Mouse (Mus musculus) forebrain, embryonic 15.5 days (tissue): ENCODE results near the gene Apex1. TPM values are rescaled to one million over a fixed set of nuclear protein-coding genes. Genes with fewer than 3 reads are reported as not detected.

Source experiments
- ATAC-seq: fragments of 200-750 bp; cut with Nextera tagmentation; replicated peaks from 2 replicates; pipeline ENCODE4 v1.8.0; 2017; ENCODE audit warnings: mild to moderate bottlenecking, moderate TSS enrichment, moderate library complexity
- H3K27ac ChIP-seq: fragments of 300-500 bp; sonication (generic); replicated peaks from 2 replicates; pipeline ENCODE4 v1.5.1; 2015; ENCODE audit warnings: mild to moderate bottlenecking, inconsistent platforms
- H3K27me3 ChIP-seq: fragments of 300-500 bp; sonication (generic); 2 replicates; pipeline ENCODE4 v1.6.1; 2015; ENCODE audit warnings: inconsistent platforms
- H3K36me3 ChIP-seq: fragments of 300-500 bp; sonication (generic); 2 replicates; pipeline ENCODE4 v1.6.1; 2015; ENCODE audit warnings: mild to moderate bottlenecking, inconsistent platforms
- H3K4me1 ChIP-seq: fragments of 300-500 bp; sonication (generic); 2 replicates; pipeline ENCODE4 v1.6.1; 2015; ENCODE audit warnings: inconsistent platforms
- H3K4me2 ChIP-seq: fragments of 300-500 bp; sonication (generic); replicated peaks from 2 replicates; pipeline ENCODE4 v1.6.1; 2015; ENCODE audit warnings: mild to moderate bottlenecking, inconsistent platforms
- H3K4me3 ChIP-seq: fragments of 300-500 bp; sonication (generic); 2 replicates; pipeline ENCODE4 v1.5.1; 2015; ENCODE audit warnings: mild to moderate bottlenecking, inconsistent platforms
- H3K9ac ChIP-seq: fragments of 300-500 bp; sonication (generic); replicated peaks from 2 replicates; pipeline ENCODE4 v1.6.1; 2015; ENCODE audit warnings: mild to moderate bottlenecking, inconsistent platforms
- H3K9me3 ChIP-seq: fragments of 300-500 bp; sonication (generic); 2 replicates; pipeline ENCODE4 v1.6.1; 2016; ENCODE audit warnings: inconsistent platforms
- WGBS: fragments of 180-500 bp; shearing (Covaris S2); methylation state at CpG from one replicate; pipeline ENCODE4 v1.1.7; 2015; ENCODE audit warnings: mixed read lengths; 5-methylcytosine and 5-hydroxymethylcytosine counted together
- polyA plus RNA-seq: library from polyadenylated mRNA; unstranded; fragments of >200 nt; fragmentation: Nextera tagmentation; extraction: Ambion mirVana; gene quantifications from 2 replicates; pipeline ENCODE4 v1.2.1, GENCODE M21; 2015

Gene Apex1
- polyA plus RNA-seq = 286 and 308 TPM in 2 replicates

DNA sequence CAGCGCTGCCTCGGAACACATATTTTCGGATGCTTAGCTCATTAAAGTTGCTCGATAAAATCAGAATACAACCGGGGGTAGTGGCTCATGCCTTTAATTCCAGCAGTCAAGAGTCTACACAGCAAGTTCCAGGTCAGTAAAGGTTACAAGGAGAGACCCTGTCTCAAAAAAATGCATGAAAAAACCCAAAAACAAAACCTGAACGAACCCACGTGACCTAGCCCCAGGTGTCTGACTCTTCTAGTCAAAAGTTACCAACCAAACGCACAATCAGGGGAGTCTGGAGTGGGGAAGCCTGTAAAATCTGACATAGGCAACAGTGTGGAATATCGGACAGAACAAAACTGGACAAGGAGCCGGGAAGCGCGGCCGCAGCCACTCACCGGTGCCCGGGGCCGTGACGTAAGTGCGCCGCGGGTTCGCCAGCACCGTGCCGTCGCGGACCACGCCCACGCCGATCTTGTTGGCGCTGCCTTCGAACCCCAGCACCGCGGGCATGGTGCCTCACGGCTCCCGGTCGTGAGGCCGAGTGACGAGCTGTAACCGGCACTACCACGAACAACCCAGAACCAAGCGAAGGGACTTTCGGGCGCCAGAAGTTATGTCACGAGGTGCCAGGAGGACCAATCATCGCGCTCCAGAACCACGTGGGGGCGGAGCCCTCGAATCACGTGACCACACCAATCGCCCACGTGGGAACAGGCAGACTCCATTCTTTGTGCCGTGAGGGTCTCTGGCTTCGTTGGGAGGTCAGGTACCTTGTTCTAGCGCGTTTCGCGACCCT lies at the start of gene Apex1, which contains the start of gene Osgep:
Gene Apex1 (plus strand): TSS at position 688 of the 784 bp plus-strand sequence.
Gene Osgep (minus strand): TSS at position 613 of the 784 bp plus-strand sequence.
- peak; percentile 95 for ATAC-seq
- Histone ChIP-seq H3K4me2 (peak within 1 kb of the TSS; percentile 91), H3K27ac (peak within 1 kb of the TSS; percentile 93), H3K27me3 (no peaks in the 10 kb centered on the region), H3K9me3 (no peaks in the 10 kb centered on the region), H3K4me3 (peak within 1 kb of the TSS; percentile 95), H3K4me1 (peaks cover 35% of the 10 kb centered on the region), H3K9ac (peak within 1 kb of the TSS; percentile 93), H3K36me3 (peaks cover 35% of the 10 kb centered on the region)
- under 1% methylated on average over 57 of the region's 57 CpGs for WGBS

DNA sequence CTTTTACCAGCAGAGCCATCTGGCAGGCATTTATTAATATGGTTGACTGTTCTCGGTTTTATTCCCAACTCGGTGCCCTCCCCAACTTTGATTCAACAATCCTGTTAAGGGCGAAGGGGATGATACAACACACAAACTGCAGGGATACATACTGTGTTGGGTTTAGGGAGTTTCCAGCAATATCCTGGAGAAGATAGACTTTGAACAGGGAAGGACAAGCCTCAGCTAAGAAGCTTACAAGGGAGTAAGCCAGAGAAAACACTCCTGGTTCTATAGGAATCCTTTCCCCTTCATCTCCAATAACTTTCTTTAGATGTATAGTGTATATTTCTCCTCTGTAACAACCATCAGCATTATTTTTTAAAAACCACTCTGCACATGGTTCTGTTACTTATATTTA lies 49.6 kb upstream of the Apex1 start:
- Histone ChIP-seq H3K9ac (no peak overlapping the region), H3K4me3 (no peak overlapping the region), H3K4me1 (peaks cover 5% of the 10 kb centered on the region), H3K9me3 (no peaks in the 10 kb centered on the region), H3K27me3 (no peaks in the 10 kb centered on the region), H3K27ac (no peak overlapping the region), H3K36me3 (no peaks in the 10 kb centered on the region), H3K4me2 (no peak overlapping the region)
- no peak for ATAC-seq
- WGBS = 86% methylated on average over 3 of the region's 3 CpGs

DNA sequence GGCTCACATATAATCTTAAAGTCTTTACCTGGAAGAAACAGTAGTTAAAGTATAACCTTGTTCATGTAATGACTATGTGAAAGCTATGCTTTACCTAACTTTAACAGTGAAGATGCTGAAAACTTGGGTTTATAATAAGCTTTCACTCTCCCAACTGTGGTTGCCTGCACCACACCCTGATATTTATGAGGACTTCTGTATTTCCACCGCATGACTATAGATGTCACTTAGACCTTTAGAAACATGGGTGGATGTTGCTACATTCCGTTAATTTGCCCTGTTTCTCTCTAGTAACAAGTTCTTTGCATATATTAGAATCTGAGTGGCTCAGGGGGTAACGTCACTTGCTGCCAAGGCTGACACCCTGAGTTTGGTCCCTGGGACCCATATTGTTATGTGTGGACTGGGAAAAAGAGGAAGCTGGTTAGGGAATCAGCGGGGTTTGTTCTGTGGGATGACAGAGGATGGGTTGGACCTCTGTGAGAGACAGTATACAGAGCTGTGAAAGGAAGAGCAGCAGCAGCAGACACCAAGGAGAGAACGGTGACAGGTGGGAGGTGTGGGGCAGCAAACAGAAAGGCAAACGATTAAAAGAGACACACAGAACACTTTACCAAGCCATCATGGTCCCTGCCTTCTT lies 49.1 kb upstream of the Apex1 start:
- no peaks in the 10 kb centered on the region for H3K36me3 ChIP-seq
- no peak overlapping the region for H3K9ac ChIP-seq
- 81% methylated on average over 6 of the region's 6 CpGs for WGBS
- no peak overlapping the region for H3K4me3 ChIP-seq
- no peak for ATAC-seq
- H3K27ac ChIP-seq = no peak overlapping the region
- H3K27me3 ChIP-seq = no peaks in the 10 kb centered on the region
- H3K9me3 ChIP-seq = no peaks in the 10 kb centered on the region
- H3K4me2 ChIP-seq = no peak overlapping the region
- H3K4me1 ChIP-seq = peaks cover 2% of the 10 kb centered on the region

DNA sequence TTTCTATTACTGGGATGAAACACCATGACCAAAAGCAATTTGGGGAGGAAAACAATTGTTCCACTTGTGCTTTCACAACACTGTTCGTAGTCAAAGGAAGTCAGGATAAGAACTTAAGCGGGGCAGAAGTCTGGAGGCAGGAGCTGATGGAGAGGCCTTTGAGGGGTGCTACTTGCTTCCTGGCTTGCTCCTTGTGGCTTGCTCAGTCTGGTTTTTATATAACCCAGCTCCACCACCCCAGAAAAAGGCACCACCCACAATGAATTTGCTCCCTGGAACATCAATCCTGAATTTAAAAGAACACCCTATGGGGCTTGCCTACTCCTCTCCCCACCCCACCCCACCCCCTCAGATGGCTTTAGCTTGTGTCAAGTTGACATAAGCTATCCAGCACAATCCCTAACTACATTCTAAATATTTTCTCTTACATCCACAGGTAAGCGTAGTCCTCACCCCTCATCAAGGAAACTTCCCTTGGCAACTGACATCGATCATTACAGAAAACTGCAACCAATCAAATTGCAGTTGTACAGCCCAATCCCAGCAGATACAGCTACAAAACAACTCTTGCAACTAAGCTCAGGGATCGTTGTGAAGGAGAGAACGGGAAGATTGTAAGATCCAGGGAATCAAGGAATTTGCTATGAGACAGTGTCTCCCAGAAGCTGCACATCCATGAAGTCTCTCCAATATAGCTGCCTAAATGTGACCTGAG lies 48.4 kb upstream of the Apex1 start:
- Histone ChIP-seq H3K27me3 (no peaks in the 10 kb centered on the region), H3K9me3 (no peaks in the 10 kb centered on the region), H3K4me2 (no peak overlapping the region), H3K9ac (no peak overlapping the region), H3K27ac (no peak overlapping the region), H3K4me3 (no peak overlapping the region), H3K36me3 (no peaks in the 10 kb centered on the region), H3K4me1 (no peaks in the 10 kb centered on the region)
- no peak for ATAC-seq
- 90% methylated on average over 6 of the region's 6 CpGs for WGBS

DNA sequence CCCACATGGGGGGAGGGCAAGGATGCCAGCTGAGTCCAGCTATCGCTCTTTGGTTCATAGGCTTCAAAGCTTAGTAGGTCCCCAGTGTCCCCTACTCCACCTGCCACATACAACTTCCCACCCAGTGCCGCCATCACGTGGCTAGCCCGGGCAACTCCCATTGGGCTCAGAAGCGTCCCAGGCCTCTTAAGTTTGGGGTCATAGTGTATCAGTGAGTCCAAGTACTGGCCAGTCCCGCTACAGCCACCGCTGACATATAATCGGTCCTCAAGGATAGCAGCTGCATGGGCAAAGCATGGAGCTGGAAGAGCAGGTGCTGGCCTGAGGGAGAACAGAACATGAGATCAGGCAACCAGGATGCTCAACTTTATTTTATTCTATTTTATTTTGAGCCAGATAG lies 33.1 kb upstream of the Apex1 start:
- H3K4me2 ChIP-seq = no peak overlapping the region
- H3K36me3 ChIP-seq = no peaks in the 10 kb centered on the region
- H3K4me3 ChIP-seq = no peak overlapping the region
- no peak for ATAC-seq
- H3K27me3 ChIP-seq = 0 out of 2 replicates have a peak, but pooled peaks cover 8% of the 10 kb centered on the region
- H3K9me3 ChIP-seq = no peaks in the 10 kb centered on the region
- WGBS = 92% methylated on average over 8 of the region's 8 CpGs
- H3K9ac ChIP-seq = no peak overlapping the region
- H3K4me1 ChIP-seq = peaks cover 5% of the 10 kb centered on the region
- H3K27ac ChIP-seq = no peak overlapping the region

DNA sequence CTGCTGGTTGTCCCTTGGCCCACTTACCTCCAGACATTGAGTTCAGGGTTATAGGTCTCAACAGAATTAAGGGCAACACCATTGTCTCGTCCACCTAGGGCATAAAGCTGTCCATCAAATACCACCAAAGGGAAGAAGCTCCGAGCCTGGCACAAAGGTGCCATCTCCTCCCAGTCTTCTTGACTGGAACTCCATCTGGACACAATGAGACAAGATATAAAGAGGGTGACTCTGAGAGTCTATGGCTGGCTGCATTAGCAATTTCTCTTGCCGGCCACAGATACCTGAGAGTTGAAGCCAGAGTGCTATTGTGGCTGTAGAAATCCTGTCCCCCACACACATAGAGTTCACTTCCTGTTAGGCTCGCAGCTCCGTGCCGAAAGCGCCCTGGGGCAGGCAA lies 32.7 kb upstream of the Apex1 start:
- 87% methylated on average over 7 of the region's 7 CpGs for WGBS
- H3K36me3 ChIP-seq = no peaks in the 10 kb centered on the region
- no peaks in the 10 kb centered on the region for H3K9me3 ChIP-seq
- H3K9ac ChIP-seq = no peak overlapping the region
- H3K27ac ChIP-seq = no peak overlapping the region
- no peak overlapping the region for H3K4me2 ChIP-seq
- H3K27me3 ChIP-seq = 0 out of 2 replicates have a peak, but pooled peaks cover 8% of the 10 kb centered on the region
- H3K4me1 ChIP-seq = peaks cover 10% of the 10 kb centered on the region
- no peak overlapping the region for H3K4me3 ChIP-seq
- ATAC-seq = no peak

DNA sequence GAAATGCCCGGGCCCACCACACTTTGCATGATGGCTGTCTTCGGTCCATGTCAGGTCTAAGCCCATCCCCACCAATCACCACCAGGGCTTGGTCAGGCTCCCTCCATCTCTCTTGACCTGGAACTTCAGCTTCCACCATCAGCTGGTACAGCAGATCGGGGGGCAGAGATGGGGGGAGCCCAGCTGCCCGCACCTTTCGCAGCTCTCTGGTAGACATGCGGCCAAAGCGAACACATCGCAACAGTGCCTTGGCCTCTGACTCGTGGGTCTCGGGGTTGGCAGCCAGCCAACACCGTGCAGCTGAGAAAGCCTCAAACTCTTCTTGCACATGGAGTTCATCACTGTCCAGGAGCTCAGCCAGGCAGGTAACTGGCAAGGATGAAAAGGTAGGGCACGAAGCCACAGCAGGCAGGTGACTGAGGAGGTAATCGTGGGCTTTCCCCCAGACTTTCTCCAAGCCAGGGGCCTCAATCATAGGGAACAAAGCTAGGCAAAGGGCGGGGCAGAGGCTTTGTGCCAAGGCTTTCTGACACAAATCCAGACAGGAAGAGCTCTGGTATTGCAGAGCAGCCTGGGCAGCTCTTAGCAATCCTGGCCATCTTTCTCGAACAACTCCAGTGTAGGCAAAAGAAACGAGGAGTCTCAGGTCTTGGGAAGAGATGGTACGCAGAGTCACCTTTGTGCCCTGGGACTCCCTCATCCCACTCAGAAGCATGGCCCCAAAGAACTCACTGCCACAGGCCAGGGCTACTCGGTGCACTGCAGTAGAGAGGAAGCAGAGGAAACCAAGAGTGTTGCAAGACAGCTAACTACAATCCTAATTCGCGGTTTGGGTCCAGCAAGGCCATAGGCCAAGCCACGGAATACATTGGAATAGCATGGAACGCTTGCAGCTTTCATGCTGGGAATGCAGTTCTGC lies 32.0 kb upstream of the Apex1 start:
- H3K36me3 ChIP-seq = no peaks in the 10 kb centered on the region
- no peak for ATAC-seq
- H3K9me3 ChIP-seq = no peaks in the 10 kb centered on the region
- H3K27me3 ChIP-seq = 0 out of 2 replicates have a peak, but pooled peaks cover 8% of the 10 kb centered on the region
- no peak overlapping the region for H3K27ac ChIP-seq
- no peak overlapping the region for H3K4me2 ChIP-seq
- no peak overlapping the region for H3K9ac ChIP-seq
- 82% methylated on average over 22 of the region's 22 CpGs for WGBS
- H3K4me1 ChIP-seq = peaks cover 13% of the 10 kb centered on the region
- H3K4me3 ChIP-seq = no peak overlapping the region

DNA sequence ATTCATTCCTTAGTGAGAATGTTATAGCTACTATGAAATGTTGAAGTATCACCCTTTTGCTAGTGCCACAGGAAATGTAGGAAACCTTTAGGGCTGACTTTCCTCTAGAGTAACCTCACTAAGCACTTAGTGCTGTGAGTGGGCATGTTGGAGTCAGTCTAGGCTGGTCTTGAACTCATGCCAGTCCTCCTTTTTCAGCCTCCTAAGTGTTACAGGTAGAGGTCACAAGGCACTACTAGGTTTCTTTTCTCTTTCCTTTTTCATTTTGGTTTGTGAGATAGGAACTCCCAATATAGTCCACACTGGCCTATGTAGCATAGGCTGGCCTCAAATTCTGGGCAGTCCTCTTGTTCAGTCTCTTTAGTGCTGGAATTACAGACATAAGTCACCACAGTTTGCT lies 29.4 kb upstream of the Apex1 start:
- ATAC-seq = no peak

DNA sequence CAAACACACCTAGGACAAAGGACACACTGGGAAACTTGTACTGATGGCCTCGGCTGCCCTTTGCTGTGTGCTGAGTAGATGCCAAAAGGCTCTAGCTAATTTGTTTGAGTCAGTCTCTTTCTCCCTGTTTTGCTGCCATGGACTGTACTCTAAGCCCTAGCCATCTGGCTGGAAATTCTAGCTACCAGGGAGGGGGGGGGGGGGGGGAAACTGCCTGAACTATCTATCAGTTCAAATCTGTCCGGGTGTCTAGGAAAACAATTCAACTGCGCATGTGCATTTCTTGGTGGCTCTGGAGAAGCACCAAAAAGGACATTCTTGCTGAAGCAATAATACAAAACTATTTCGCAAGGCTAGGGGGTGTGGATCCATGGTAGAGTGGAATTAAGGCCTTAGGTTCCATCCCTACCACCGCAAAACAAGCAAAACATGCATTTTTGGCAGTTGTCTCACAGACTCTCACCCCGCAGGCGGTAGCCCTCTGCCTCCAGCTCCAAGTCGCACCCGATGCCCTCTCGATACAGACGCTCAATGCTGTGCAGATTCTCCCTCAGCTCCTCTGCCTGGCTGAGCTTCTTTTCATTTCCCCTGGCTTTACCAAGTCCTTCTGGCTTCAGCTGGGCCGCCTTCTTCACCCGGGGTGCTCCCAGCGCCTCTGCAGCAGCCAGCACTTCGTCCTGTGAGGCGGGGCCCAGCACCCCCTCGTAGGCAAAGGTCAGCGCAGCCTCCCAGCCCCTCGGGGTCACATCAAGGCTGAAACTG lies 28.6 kb upstream of the Apex1 start:
- 0 out of 2 replicates have a peak, but pooled peaks cover 8% of the 10 kb centered on the region for H3K27me3 ChIP-seq
- H3K27ac ChIP-seq = no peak overlapping the region
- WGBS = 17% methylated on average over 19 of the region's 19 CpGs
- peak overlapping the region; percentile 95 for H3K4me2 ChIP-seq
- peak overlapping the region; percentile 61 for H3K9ac ChIP-seq
- H3K9me3 ChIP-seq = no peaks in the 10 kb centered on the region
- ATAC-seq = peak; percentile 41
- H3K4me3 ChIP-seq = peak overlapping the region; percentile 52
- peaks cover 13% of the 10 kb centered on the region for H3K4me1 ChIP-seq
- H3K36me3 ChIP-seq = no peaks in the 10 kb centered on the region

More for the DNA sequence above, 29.4 kb upstream of the Apex1 start:
- Histone ChIP-seq H3K9ac (no peak overlapping the region), H3K36me3 (no peaks in the 10 kb centered on the region), H3K27ac (no peak overlapping the region), H3K4me2 (no peak overlapping the region), H3K27me3 (0 out of 2 replicates have a peak, but pooled peaks cover 8% of the 10 kb centered on the region), H3K4me3 (no peak overlapping the region), H3K4me1 (peaks cover 13% of the 10 kb centered on the region), H3K9me3 (no peaks in the 10 kb centered on the region)

DNA sequence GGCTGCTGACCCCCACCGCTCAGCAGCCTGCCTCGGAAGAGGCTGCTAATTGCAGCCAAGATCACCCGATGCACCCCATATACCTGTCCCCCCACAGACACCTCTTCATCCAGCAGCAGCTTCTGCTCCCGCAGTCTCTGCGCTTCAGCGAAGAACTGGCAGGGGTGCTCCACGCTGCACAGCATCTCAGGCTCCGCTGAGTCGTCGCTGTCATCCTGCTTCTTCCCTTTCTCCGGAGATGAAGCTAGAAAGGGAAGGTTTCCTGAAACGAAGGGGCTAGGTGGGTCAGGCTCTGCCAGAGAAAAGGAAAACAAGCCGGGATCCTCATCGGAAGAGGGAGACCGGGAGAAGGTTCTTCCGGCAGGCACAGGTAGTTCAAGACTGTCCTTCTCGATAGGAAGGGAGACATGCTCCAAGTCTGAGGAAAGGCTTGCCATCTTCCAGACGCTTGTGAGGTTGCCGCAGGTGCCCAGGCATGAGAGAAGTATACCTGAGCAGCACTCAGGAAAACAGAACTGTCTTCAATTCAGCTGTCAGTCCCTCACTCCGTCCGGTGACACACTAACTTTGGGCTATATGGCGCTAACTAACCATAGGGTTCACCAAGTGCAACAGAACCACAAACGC lies 27.9 kb upstream of the Apex1 start:
- WGBS = 16% methylated on average over 23 of the region's 23 CpGs
- H3K9me3 ChIP-seq = no peaks in the 10 kb centered on the region
- H3K9ac ChIP-seq = peak overlapping the region; percentile 61
- H3K27me3 ChIP-seq = 0 out of 2 replicates have a peak, but pooled peaks cover 8% of the 10 kb centered on the region
- peak overlapping the region; percentile 52 for H3K4me3 ChIP-seq
- H3K36me3 ChIP-seq = no peaks in the 10 kb centered on the region
- peak overlapping the region; percentile 95 for H3K4me2 ChIP-seq
- ATAC-seq = peak; percentile 75
- peaks cover 13% of the 10 kb centered on the region for H3K4me1 ChIP-seq
- no peak overlapping the region for H3K27ac ChIP-seq
